Mouse (Mus musculus): ENCODE measurements around the gene Ifitm5. TPM values are rescaled to one million over a fixed set of nuclear protein-coding genes. Genes with fewer than 3 reads are reported as not detected.
"Not testable (repeated sequence)": the region's sequence is repeated elsewhere in the genome, so short reads cannot be mapped to it uniquely, and the experiment has no call there.

Gene Ifitm5
- total and polyA plus RNA-seq, 3 experiments: 0.16 to 1.6 (median 1.2) TPM

DNA sequence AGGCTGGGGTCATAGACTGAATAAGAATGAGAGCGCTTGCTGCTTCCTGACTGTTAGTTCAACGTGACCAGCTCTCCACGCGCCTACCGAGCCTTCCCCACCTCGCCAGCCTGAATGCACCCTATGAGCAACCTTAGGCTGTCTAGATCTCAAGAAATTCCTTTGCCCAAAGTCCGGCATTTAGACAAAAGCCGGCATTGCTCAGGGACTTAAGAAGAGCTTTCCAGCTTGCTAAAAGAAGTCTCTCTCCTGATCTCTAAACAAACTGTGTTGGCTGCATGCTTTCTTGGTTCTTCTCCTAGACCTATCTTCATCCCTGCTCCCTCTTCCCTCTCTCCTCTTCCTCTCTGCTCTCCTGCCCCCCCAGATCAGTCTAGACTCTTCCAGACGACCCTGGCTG lies 24.8 kb upstream of the Ifitm5 start:
- Histone ChIP-seq H3K27me3 (ENCODE audit: insufficient read depth, low read length) (peaks cover 21% of the 10 kb centered on the region; the same call in 1 of the 2 replicates), H3K4me1 (ENCODE audit: insufficient read depth, low read depth, low read length) (no peaks in the 10 kb centered on the region; the same call in 1 of the 2 replicates), H3K9me3 (replicated peaks) (no peaks in the 10 kb centered on the region), H3K4me3 (ENCODE audit: low read depth, low read length) (no peak overlapping the region), H3K36me3 (replicated peaks) (no peaks in the 10 kb centered on the region)
- TF ChIP-seq POLR2AphosphoS5 (IDR thresholded peaks at IDR 0.05; ENCODE audit: insufficient replicate concordance, low read depth, low read length) (no peak), TAL1 (conservative IDR thresholded peaks at IDR 0.05; ENCODE audit: low read depth, low read length) (no peak), GATA1 (IDR thresholded peaks at IDR 0.05; ENCODE audit: borderline replicate concordance, low read length) (no peak), GATA2 (IDR thresholded peaks at IDR 0.05; ENCODE audit: borderline replicate concordance, low read depth, low read length) (no peak), CTCF (IDR thresholded peaks at IDR 0.05; ENCODE audit: low read depth, low read length) (no peak)
- DNase-seq (ENCODE audit: low spot score) (no peak), ATAC-seq (ENCODE audit: extremely low read depth, insufficient number of reproducible peaks, low FRiP score, poor library complexity, severe bottlenecking) (no peak)

DNA sequence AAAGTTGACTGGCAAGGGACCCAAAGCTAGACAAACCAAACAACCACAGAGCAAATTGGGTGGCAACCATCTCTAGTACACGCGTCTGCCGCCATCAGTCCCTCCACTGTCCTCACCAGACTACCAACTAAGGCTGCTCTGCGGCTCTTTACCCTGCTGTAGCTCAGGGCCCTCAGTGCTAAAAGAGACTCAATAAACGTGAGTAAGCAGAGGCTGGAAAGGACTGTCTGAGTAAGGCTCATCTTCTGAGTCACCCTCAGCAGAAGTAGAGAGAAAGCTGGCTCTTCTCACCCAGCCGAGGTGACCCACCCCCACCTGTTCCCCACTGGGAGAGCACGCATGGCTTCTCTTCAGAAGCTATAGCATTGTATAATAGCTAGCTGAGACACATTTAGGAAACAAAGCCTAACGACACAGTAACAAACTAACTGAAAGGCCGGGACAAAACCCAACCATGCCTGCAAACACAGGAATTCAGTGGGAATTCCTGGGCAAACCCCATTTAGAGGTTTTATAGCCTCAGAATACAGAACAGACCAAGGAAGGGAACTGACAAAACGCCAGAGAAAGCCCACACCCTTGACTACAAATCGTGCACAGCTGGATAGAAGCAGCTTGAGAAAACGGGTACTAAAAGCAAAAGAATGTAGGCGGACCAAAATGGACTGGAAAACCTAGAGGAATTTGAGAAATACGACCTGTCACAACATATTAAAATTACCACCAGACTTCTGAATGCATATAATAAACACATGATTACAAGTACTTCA lies 23.5 kb upstream of the Ifitm5 start:
- Histone ChIP-seq H3K4me1 (ENCODE audit: insufficient read depth, low read depth, low read length) (no peaks in the 10 kb centered on the region; the same call in 1 of the 2 replicates), H3K9me3 (replicated peaks) (no peaks in the 10 kb centered on the region), H3K27me3 (ENCODE audit: insufficient read depth, low read length) (peaks cover 27% of the 10 kb centered on the region), H3K36me3 (replicated peaks) (no peaks in the 10 kb centered on the region), H3K4me3 (ENCODE audit: low read depth, low read length) (no peak overlapping the region)
- no peak for DNase-seq (ENCODE audit: low spot score)
- no peak for ATAC-seq (ENCODE audit: extremely low read depth, insufficient number of reproducible peaks, low FRiP score, poor library complexity, severe bottlenecking)
- TF ChIP-seq POLR2AphosphoS5 (IDR thresholded peaks at IDR 0.05; ENCODE audit: insufficient replicate concordance, low read depth, low read length): no peak
- TF ChIP-seq TAL1 (conservative IDR thresholded peaks at IDR 0.05; ENCODE audit: low read depth, low read length): no peak
- TF ChIP-seq GATA2 (IDR thresholded peaks at IDR 0.05; ENCODE audit: borderline replicate concordance, low read depth, low read length): no peak

DNA sequence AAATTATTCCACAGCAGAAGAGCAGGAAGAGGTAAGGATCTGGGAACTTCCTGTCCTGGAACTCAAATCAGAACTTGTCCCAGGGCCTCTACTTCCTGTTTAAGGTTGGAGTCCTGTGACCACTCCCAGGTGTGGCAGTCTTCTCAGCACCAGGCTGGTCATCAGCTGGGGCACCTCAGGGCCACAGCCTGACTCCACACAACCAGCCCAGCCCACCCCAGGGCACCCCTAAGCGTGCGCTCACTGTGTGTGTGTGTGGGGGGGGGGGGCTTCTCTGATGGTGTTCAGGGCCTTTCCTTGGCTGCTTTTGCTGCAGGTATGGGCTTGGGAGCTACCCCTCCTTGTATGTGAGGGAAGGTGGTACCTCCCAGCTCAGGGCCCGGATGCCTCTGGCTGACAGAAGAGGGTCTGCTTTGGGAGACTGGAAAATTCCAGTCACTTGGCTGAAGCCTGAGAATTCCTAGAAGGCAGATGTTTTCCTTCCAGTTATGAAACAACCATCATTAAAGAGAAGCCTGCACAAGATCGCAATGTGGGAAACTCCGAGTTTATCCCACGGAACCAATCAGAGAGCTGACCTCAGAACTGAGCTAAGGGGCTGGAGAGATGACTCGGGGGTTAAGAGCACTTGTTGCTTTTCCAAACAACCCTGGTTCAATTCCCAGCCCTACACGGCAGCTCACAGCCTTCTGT lies 21.5 kb upstream of the Ifitm5 start:
- DNase-seq (ENCODE audit: low spot score): no peak
- Histone ChIP-seq H3K4me3 (ENCODE audit: low read depth, low read length) (no peak overlapping the region), H3K4me1 (ENCODE audit: insufficient read depth, low read depth, low read length) (peaks cover 3% of the 10 kb centered on the region), H3K9me3 (replicated peaks) (no peaks in the 10 kb centered on the region), H3K36me3 (replicated peaks) (no peaks in the 10 kb centered on the region), H3K27me3 (ENCODE audit: insufficient read depth, low read length) (peaks cover 35% of the 10 kb centered on the region)
- ATAC-seq (ENCODE audit: extremely low read depth, insufficient number of reproducible peaks, low FRiP score, poor library complexity, severe bottlenecking): no peak
- no peak for TF ChIP-seq CTCF (IDR thresholded peaks at IDR 0.05; ENCODE audit: low read depth, low read length)
- no peak for TF ChIP-seq TAL1 (conservative IDR thresholded peaks at IDR 0.05; ENCODE audit: low read depth, low read length)
- TF ChIP-seq POLR2AphosphoS5 (IDR thresholded peaks at IDR 0.05; ENCODE audit: insufficient replicate concordance, low read depth, low read length): no peak
- no peak for TF ChIP-seq GATA2 (IDR thresholded peaks at IDR 0.05; ENCODE audit: borderline replicate concordance, low read depth, low read length)
- TF ChIP-seq GATA1 (IDR thresholded peaks at IDR 0.05; ENCODE audit: borderline replicate concordance, low read length): no peak

DNA sequence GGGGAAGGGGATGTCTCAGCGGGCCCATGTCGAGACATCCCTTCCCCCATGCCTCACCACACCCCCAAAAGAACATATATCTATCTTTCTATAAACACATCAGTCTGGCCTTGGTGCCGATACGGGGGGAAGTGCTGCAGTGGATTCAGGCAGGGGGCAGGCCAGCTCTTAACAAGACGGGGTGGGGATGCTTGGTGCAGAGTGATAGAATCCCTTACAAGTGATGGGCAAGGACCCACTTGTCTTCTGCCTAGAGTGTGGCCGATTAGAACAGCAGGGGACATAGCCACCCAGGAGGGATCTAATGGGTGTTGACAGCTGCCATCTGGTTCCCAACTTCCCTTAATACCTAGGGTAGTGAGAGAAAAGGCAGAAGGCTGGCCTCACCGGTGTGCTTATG lies 20.8 kb upstream of the Ifitm5 start:
- TF ChIP-seq GATA2 (IDR thresholded peaks at IDR 0.05; ENCODE audit: borderline replicate concordance, low read depth, low read length): no peak
- no peak for TF ChIP-seq GATA1 (IDR thresholded peaks at IDR 0.05; ENCODE audit: borderline replicate concordance, low read length)
- no peak for TF ChIP-seq POLR2AphosphoS5 (IDR thresholded peaks at IDR 0.05; ENCODE audit: insufficient replicate concordance, low read depth, low read length)
- no peak for TF ChIP-seq CTCF (IDR thresholded peaks at IDR 0.05; ENCODE audit: low read depth, low read length)
- no peak for TF ChIP-seq TAL1 (conservative IDR thresholded peaks at IDR 0.05; ENCODE audit: low read depth, low read length)
- Histone ChIP-seq H3K4me3 (ENCODE audit: low read depth, low read length) (no peak overlapping the region), H3K36me3 (replicated peaks) (no peaks in the 10 kb centered on the region), H3K4me1 (ENCODE audit: insufficient read depth, low read depth, low read length) (peaks cover 3% of the 10 kb centered on the region), H3K27me3 (ENCODE audit: insufficient read depth, low read length) (peaks cover 38% of the 10 kb centered on the region), H3K9me3 (replicated peaks) (no peaks in the 10 kb centered on the region)
- ATAC-seq (ENCODE audit: extremely low read depth, insufficient number of reproducible peaks, low FRiP score, poor library complexity, severe bottlenecking): no peak
- DNase-seq (ENCODE audit: low spot score): no peak

DNA sequence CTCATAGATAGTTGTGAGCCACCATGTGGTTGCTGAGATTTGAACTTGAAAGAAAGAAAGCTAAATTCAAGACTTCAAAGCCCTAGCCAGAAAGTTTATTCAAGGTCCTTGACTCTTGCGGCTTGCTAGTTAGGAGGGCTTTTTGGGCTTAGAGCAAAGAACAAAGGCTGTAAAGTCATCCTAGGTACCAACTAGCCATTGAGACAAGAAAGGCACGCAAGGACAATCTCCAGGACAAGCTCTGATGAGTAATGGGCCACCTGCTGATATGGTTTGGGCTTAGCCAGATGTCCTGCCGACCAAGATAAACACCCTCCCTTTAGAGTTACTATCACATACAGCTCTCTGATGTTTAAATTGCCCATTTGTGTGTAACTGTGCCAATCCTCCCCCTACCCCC lies 18.6 kb upstream of the Ifitm5 start:
- not testable (repeated sequence) for H3K9me3 ChIP-seq (replicated peaks); H3K4me3 ChIP-seq (ENCODE audit: low read depth, low read length); ATAC-seq (ENCODE audit: extremely low read depth, insufficient number of reproducible peaks, low FRiP score, poor library complexity, severe bottlenecking); H3K36me3 ChIP-seq (replicated peaks); DNase-seq (ENCODE audit: low spot score); H3K4me1 ChIP-seq (ENCODE audit: insufficient read depth, low read depth, low read length)
- peaks cover 37% of the 10 kb centered on the region for H3K27me3 ChIP-seq (ENCODE audit: insufficient read depth, low read length)

DNA sequence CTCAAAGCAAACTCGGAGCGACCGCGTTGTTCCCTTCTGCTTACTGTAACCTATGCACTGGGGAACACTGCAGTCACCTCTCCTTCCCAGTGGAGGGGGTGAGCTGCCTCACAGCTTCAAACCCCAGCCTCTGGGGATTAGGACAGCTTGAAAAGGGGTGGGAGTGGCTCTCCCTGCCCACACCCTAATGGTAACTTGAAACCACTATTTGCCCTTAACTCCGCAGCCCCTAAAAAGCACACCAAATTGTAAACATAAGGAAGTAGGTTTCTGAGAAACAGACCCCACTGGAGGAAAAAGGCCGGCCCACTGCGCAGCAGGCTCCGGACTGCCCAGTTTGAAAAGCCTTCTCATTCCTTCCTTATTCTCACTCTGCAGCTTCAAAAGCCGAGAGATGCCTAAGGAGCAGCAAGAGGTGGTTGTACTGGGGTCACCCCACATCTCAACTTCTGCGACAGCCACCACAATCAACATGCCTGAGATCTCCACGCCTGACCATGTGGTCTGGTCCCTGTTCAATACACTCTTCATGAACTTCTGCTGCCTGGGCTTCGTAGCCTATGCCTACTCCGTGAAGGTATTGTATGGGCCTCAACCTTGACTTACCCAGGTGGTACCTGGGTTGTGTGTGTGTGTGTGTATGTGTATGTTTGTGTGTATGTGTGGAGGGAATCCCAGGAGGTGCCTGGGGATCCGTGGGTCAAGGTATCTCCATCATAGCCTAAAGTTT lies 17.9 kb upstream of the Ifitm5 start:
- Histone ChIP-seq H3K4me3 (ENCODE audit: low read depth, low read length) (no peak overlapping the region), H3K36me3 (replicated peaks) (no peaks in the 10 kb centered on the region), H3K9me3 (replicated peaks) (no peaks in the 10 kb centered on the region), H3K27me3 (ENCODE audit: insufficient read depth, low read length) (peaks cover 40% of the 10 kb centered on the region), H3K4me1 (ENCODE audit: insufficient read depth, low read depth, low read length) (peaks cover 3% of the 10 kb centered on the region; the same call in 1 of the 2 replicates)
- no peak for ATAC-seq (ENCODE audit: extremely low read depth, insufficient number of reproducible peaks, low FRiP score, poor library complexity, severe bottlenecking)
- no peak for TF ChIP-seq GATA1 (IDR thresholded peaks at IDR 0.05; ENCODE audit: borderline replicate concordance, low read length)
- TF ChIP-seq GATA2 (IDR thresholded peaks at IDR 0.05; ENCODE audit: borderline replicate concordance, low read depth, low read length): no peak
- no peak for TF ChIP-seq TAL1 (conservative IDR thresholded peaks at IDR 0.05; ENCODE audit: low read depth, low read length)
- no peak for TF ChIP-seq POLR2AphosphoS5 (IDR thresholded peaks at IDR 0.05; ENCODE audit: insufficient replicate concordance, low read depth, low read length)
- TF ChIP-seq CTCF (IDR thresholded peaks at IDR 0.05; ENCODE audit: low read depth, low read length): no peak
- no peak for DNase-seq (ENCODE audit: low spot score)

Measured in G1E (cell line).